Mouse (Mus musculus): Measurements from ENCODE around the gene Casc3. TPM values are rescaled to one million over a fixed set of nuclear protein-coding genes. Genes with fewer than 3 reads are reported as not detected.
A peak's percentile ranks its signal among the peaks of the same experiment; 100 is the strongest.

The Casc3 gene
- polyA plus RNA-seq, 1 experiment from 2014 or later, result 52.5 TPM

DNA sequence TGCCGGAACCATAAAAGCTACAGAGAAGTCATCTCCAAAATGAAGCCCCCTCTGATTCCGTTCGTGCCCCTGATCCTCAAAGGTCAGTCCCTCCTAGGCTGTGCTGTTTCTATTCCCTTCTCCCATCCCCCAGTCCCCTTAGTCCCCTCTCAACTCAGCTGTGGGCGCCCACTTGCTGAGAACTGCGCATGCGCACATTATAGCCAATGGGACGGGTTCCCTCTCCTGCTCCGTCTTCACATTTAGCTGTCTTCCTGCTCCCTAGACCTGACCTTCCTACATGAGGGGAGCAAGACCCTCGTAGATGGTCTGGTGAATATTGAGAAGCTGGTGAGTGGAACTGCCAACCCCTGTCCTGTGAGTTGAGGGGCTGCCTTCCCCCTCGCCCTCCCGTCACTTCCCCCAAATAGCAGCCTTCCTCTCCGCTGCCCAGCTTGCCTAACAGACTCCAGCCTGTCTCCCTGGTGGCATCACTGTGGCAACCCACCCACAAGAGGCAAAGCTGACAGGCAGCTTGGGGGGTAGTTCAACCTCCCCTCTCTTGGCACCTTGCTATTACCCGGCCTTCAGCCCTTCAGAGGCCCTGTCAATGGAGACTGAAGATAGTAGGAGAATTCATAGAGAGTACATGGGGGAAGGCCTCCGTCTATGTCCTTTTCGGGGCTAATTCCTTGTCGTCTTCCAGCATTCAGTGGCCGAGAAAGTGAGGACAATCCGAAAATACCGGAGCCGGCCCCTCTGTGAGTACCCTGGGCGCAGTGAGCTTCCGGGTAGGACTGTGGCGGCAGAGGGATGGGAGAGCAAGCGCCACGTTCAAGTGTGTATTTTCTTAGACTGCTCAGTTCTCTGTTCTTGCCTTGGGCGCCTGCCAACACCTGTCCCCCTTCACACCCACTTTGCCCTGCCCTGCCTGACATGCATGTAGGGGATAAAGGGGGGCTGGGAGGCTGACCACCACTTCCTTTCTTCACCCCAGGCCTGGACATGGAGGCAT, 45.7 kb downstream of the Casc3 start:
- peaks cover 16% of the 10 kb centered on the region for H3K4me1 ChIP-seq (replicated peaks; ENCODE audit: control insufficient read depth, insufficient read depth, low read length)
- H3K27ac ChIP-seq (ENCODE audit: low read length), result no peak overlapping the region
- WGBS, result 56% methylated on average over 26 of the region's 26 CpGs
- ATAC-seq, result peak; percentile 59; the same call in 1 of the 2 replicates
- H3K9me3 ChIP-seq (ENCODE audit: control insufficient read depth, low read length), result no peaks in the 10 kb centered on the region
- H3K36me3 ChIP-seq (ENCODE audit: control insufficient read depth, insufficient read depth), result no peaks in the 10 kb centered on the region
- peak overlapping the region; percentile 21 for H3K4me3 ChIP-seq (replicated peaks; ENCODE audit: low read length)
- H3K27me3 ChIP-seq (replicated peaks; ENCODE audit: control insufficient read depth, insufficient read depth, low read length), result no peaks in the 10 kb centered on the region
- 0 out of 2 replicates have a peak overlapping the region, but pooled peaks have one; percentile 20 for H3K9ac ChIP-seq (replicated peaks; ENCODE audit: low read depth, low read length)
- H3K4me2 ChIP-seq (ENCODE audit: low read length), result peak overlapping the region; percentile 40

DNA sequence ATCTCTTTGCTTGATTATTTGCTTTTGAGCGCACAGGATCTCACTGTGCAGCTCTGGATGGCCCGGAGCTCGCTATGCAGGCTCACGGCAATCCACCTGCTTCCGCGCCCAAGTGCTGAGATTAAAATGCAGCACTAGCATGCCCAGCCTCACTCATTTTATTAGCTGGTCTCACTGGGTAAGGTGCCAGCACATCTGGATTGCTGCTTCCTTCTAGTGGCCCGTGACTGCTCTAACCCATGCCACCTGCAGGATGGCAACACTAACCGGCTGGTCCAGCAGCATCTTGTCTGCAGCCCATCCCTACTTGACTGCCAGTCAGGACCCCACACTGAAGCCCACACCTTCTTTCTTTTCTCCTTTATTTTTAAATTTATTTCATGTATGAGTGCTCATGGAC, 49.4 kb downstream of the Casc3 start:
- no peak for ATAC-seq
- no peak overlapping the region for H3K4me3 ChIP-seq (replicated peaks; ENCODE audit: low read length)
- no peaks in the 10 kb centered on the region for H3K27me3 ChIP-seq (replicated peaks; ENCODE audit: control insufficient read depth, insufficient read depth, low read length)
- H3K4me2 ChIP-seq (ENCODE audit: low read length), result no peak overlapping the region
- peaks cover 16% of the 10 kb centered on the region for H3K4me1 ChIP-seq (replicated peaks; ENCODE audit: control insufficient read depth, insufficient read depth, low read length)
- no peaks in the 10 kb centered on the region for H3K9me3 ChIP-seq (ENCODE audit: control insufficient read depth, low read length)
- no peak overlapping the region for H3K9ac ChIP-seq (replicated peaks; ENCODE audit: low read depth, low read length)
- no peak overlapping the region for H3K27ac ChIP-seq (ENCODE audit: low read length)
- WGBS, result 81% methylated on average over 8 of the region's 8 CpGs
- no peaks in the 10 kb centered on the region for H3K36me3 ChIP-seq (ENCODE audit: control insufficient read depth, insufficient read depth)

DNA sequence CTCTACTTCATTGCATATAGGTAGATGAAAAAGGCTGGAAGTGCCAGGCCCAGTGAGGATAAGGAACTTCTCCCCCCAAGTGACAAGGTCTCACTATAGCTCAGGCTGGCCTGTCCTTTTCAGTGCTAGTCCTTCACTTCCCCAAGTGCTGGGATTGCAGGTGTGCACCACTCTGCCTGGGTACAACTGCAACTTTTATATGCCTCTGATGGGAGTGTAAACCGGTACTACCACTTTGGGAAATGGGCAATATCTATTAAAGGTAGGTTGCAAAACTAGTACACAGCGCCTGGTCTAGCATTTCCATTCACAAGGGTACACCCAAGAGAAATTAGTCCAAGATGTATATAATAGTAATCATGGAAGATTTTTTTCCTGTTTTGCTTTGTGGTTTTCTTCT, 50.0 kb downstream of the Casc3 start:
- no peak overlapping the region for H3K27ac ChIP-seq (ENCODE audit: low read length)
- H3K36me3 ChIP-seq (ENCODE audit: control insufficient read depth, insufficient read depth), result no peaks in the 10 kb centered on the region
- WGBS, result 98% methylated on average over 2 of the region's 2 CpGs
- no peaks in the 10 kb centered on the region for H3K9me3 ChIP-seq (ENCODE audit: control insufficient read depth, low read length)
- ATAC-seq, result no peak
- peaks cover 12% of the 10 kb centered on the region for H3K4me1 ChIP-seq (replicated peaks; ENCODE audit: control insufficient read depth, insufficient read depth, low read length)
- no peak overlapping the region for H3K4me3 ChIP-seq (replicated peaks; ENCODE audit: low read length)
- no peak overlapping the region for H3K9ac ChIP-seq (replicated peaks; ENCODE audit: low read depth, low read length)
- H3K4me2 ChIP-seq (ENCODE audit: low read length), result no peak overlapping the region
- H3K27me3 ChIP-seq (replicated peaks; ENCODE audit: control insufficient read depth, insufficient read depth, low read length), result no peaks in the 10 kb centered on the region

DNA sequence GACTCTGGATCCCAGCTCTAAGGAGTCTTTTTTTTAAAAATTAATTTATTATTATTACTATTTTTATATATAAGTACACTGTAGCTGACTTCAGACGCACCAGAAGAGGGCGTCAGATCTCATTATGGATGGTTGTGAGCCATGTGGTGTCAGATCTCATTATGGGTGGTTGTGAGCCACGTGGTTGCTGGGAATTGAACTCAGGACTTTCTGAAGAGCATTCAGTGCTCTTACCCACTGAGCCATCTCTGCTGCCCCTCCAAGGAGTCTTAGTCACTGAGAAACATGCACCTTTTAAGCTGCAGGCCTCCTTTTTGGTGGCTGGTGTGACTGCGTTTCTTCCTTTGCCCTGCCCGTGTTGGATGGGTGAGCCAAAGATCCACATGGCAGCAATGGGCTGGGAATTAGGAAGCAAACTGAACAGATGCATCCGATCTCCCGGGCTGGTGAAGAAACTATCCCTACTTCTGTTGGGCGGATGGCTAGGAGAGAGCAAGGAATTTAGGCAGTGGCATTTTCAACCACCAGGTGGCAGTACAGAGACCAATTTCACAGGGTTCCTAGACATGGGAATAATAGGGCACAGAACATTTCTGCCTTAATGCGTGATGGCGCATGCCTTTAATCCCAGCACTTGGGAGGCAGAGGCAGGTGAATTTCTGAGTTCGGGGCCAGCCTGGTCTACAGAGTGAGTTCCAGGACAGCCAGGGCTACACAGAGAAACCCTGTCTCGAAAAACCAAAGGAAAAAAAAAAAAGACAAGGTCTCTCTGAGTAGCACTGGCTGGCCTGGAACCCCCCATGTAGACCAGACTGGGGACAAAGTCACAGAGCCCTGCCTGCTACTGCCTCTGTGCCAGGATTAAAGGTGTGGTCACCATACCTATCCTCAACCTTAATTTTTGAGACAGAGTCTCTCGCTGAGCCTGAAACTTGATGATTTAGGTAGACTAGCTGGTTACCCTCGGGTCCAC, 54.3 kb downstream of the Casc3 start:
- Histone ChIP-seq H3K36me3 (ENCODE audit: control insufficient read depth, insufficient read depth) (no peaks in the 10 kb centered on the region), H3K9me3 (ENCODE audit: control insufficient read depth, low read length) (no peaks in the 10 kb centered on the region), H3K4me3 (replicated peaks; ENCODE audit: low read length) (no peak overlapping the region), H3K9ac (replicated peaks; ENCODE audit: low read depth, low read length) (no peak overlapping the region), H3K4me1 (replicated peaks; ENCODE audit: control insufficient read depth, insufficient read depth, low read length) (peaks cover 3% of the 10 kb centered on the region), H3K27me3 (replicated peaks; ENCODE audit: control insufficient read depth, insufficient read depth, low read length) (no peaks in the 10 kb centered on the region), H3K4me2 (ENCODE audit: low read length) (no peak overlapping the region), H3K27ac (ENCODE audit: low read length) (no peak overlapping the region)
- WGBS, result 31% methylated on average over 13 of the region's 14 CpGs
- peak; percentile 41; the same call in 1 of the 2 replicates for ATAC-seq

- ATAC-seq, result peak; percentile 93
- no peaks in the 10 kb centered on the region for H3K9me3 ChIP-seq (ENCODE audit: control insufficient read depth, low read length)
These were observed 58.5 kb downstream of the Casc3 start, which contains the start of gene Wipf2 for GRCm38 (mm10) chr11:98863028-98863750. Gene Wipf2, plus strand, starts transcription at chr11:98863638.

GRCm38 (mm10) chr11:98863751-98864429, 59.2 kb downstream of the Casc3 start:
- Histone ChIP-seq H3K9ac (replicated peaks; ENCODE audit: low read depth, low read length) (peak overlapping the region; percentile 69), H3K27me3 (replicated peaks; ENCODE audit: control insufficient read depth, insufficient read depth, low read length) (no peaks in the 10 kb centered on the region), H3K27ac (ENCODE audit: low read length) (peak overlapping the region; percentile 93), H3K36me3 (ENCODE audit: control insufficient read depth, insufficient read depth) (peaks cover 5% of the 10 kb centered on the region; the same call in 1 of the 2 replicates), H3K4me2 (ENCODE audit: low read length) (peak overlapping the region; percentile 61), H3K4me1 (replicated peaks; ENCODE audit: control insufficient read depth, insufficient read depth, low read length) (peaks cover 14% of the 10 kb centered on the region), H3K4me3 (replicated peaks; ENCODE audit: low read length) (peak overlapping the region; percentile 68), H3K9me3 (ENCODE audit: control insufficient read depth, low read length) (no peaks in the 10 kb centered on the region)
- ATAC-seq, result peak; percentile 67
- WGBS, result under 1% methylated on average over 35 of the region's 39 CpGs

More at GRCm38 (mm10) chr11:98863028-98863750, 58.5 kb downstream of the Casc3 start, which contains the start of gene Wipf2:
- Histone ChIP-seq H3K4me2 (ENCODE audit: low read length) (peak within 1 kb of the TSS; percentile 61), H3K4me1 (replicated peaks; ENCODE audit: control insufficient read depth, insufficient read depth, low read length) (peaks cover 14% of the 10 kb centered on the region), H3K4me3 (replicated peaks; ENCODE audit: low read length) (peak within 1 kb of the TSS; percentile 68), H3K9ac (replicated peaks; ENCODE audit: low read depth, low read length) (peak within 1 kb of the TSS; percentile 69), H3K27ac (ENCODE audit: low read length) (peak within 1 kb of the TSS; percentile 93), H3K36me3 (ENCODE audit: control insufficient read depth, insufficient read depth) (peaks cover 5% of the 10 kb centered on the region; the same call in 1 of the 2 replicates), H3K27me3 (replicated peaks; ENCODE audit: control insufficient read depth, insufficient read depth, low read length) (no peaks in the 10 kb centered on the region)
- 9% methylated on average over 39 of the region's 41 CpGs for WGBS

DNA sequence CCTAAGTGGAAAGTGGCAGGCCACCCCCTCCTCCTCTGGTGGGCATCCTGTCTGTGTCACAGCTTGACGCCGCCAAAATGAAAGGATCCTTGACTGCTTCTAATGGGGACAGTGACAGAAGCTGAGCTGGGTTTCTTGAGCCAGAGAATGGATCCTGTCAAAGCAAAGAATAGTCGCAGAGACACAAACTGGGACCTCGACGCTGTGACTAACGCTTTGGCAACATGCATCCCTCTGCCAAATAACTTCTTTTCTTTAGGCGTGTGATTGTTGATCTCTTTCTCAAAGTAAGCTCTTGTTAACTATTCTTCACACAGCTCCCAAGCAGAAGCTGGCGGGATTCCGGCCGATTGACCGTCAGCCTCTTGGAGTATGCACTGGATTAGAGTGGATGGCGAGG, 62.6 kb downstream of the Casc3 start:
- no peaks in the 10 kb centered on the region for H3K9me3 ChIP-seq (ENCODE audit: control insufficient read depth, low read length)
- peaks cover 9% of the 10 kb centered on the region for H3K36me3 ChIP-seq (ENCODE audit: control insufficient read depth, insufficient read depth)
- H3K4me1 ChIP-seq (replicated peaks; ENCODE audit: control insufficient read depth, insufficient read depth, low read length), result peaks cover 19% of the 10 kb centered on the region
- H3K27ac ChIP-seq (ENCODE audit: low read length), result no peak overlapping the region
- no peak for ATAC-seq
- no peak overlapping the region for H3K4me2 ChIP-seq (ENCODE audit: low read length)
- no peak overlapping the region for H3K9ac ChIP-seq (replicated peaks; ENCODE audit: low read depth, low read length)
- no peaks in the 10 kb centered on the region for H3K27me3 ChIP-seq (replicated peaks; ENCODE audit: control insufficient read depth, insufficient read depth, low read length)
- H3K4me3 ChIP-seq (replicated peaks; ENCODE audit: low read length), result no peak overlapping the region
- 41% methylated on average over 12 of the region's 12 CpGs for WGBS

- Histone ChIP-seq H3K9me3 (ENCODE audit: control insufficient read depth, low read length) (no peaks in the 10 kb centered on the region), H3K27ac (ENCODE audit: low read length) (no peak overlapping the region), H3K4me2 (ENCODE audit: low read length) (no peak overlapping the region), H3K4me3 (replicated peaks; ENCODE audit: low read length) (no peak overlapping the region), H3K9ac (replicated peaks; ENCODE audit: low read depth, low read length) (no peak overlapping the region), H3K4me1 (replicated peaks; ENCODE audit: control insufficient read depth, insufficient read depth, low read length) (peaks cover 11% of the 10 kb centered on the region), H3K27me3 (replicated peaks; ENCODE audit: control insufficient read depth, insufficient read depth, low read length) (no peaks in the 10 kb centered on the region), H3K36me3 (ENCODE audit: control insufficient read depth, insufficient read depth) (peaks cover 9% of the 10 kb centered on the region)
- 93% methylated on average over 8 of the region's 8 CpGs for WGBS
- ATAC-seq, result no peak
These were observed 65.2 kb downstream of the Casc3 start for GRCm38 (mm10) chr11:98869906-98870305.

Measured in forebrain, embryonic 16.5 days (tissue).